ENCODE assay signal across 9 mouse cellular contexts in the genomic region with DNA sequence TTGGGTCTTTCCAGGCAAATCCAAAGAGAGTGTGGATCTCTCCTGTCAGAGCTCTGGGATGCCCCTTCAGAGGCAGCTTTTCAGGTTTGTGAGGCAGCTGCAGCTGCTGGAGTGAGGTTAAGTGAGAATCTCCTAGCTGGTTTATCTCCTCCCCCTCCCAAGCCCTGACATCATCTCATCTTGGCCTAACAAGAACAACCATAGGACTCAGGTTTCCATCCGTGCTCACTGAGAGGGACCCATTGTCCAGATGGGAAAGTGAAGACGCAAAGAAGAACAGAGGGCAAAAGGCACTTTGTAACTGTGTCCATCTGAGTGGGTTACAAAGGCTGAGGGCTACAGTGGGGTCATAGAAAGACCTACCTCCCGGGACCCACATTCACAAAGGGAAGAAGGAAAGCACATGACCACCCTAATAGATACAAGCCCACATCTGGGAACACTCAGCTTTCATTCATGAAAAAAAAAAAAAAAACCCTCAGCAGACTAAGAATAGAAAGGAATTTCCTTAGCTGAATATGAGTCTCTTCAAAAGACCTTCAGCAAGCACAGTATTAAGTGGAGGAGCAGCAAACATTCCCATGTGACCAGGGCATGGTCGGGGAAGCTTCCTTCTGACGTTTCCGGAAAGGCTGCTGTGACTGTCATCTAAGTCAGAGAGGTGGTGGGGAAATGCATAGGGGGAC. TPM values are rescaled to one million over a fixed set of nuclear protein-coding genes. Genes with fewer than 3 reads are reported as not detected.
A peak's percentile ranks its signal among the peaks of the same experiment; 100 is the strongest.
DNase-seq lines count a peak whose midpoint lies in the region; ATAC-seq lines count a peak whose summit lies in the region.
"Had no signal": no experiment of that assay in that cellular context is flagged by ENCODE, and none has a peak within 500 bp of the region (broad histone marks: within the 10 kb centered on the region; RNA-seq: fewer than 3 reads in every experiment).

No protein-coding gene starts in this region.

- intact Hi-C loops in heart, postnatal 36 days (cut with DNase I): no loop called here

- H3K27ac ChIP-seq in embryonic facial prominence, embryonic 13.5 days: peak overlapping the region; percentile 85
- H3K27ac ChIP-seq: liver, embryonic 15.5 days had no signal

- H3K4me1 ChIP-seq in embryonic facial prominence, embryonic 13.5 days: peaks cover 23% of the 10 kb centered on the region
- H3K4me1 ChIP-seq: liver, embryonic 15.5 days had no signal

- H3K4me3 ChIP-seq in embryonic facial prominence, embryonic 13.5 days: no peak overlapping the region
- H3K4me3 ChIP-seq: liver, embryonic 15.5 days had no signal

- no peaks in the 10 kb centered on the region for H3K27me3 ChIP-seq in embryonic facial prominence, embryonic 13.5 days
- H3K27me3 ChIP-seq: liver, embryonic 15.5 days had no signal

- H3K9me3 ChIP-seq in embryonic facial prominence, embryonic 13.5 days: no peaks in the 10 kb centered on the region
- H3K9me3 ChIP-seq: liver, embryonic 15.5 days had no signal

- H3K9ac ChIP-seq in embryonic facial prominence, embryonic 13.5 days: no peak overlapping the region
- H3K9ac ChIP-seq: liver, embryonic 15.5 days had no signal

- peak overlapping the region; percentile 18; the same call in 1 of the 2 replicates for H3K4me2 ChIP-seq in embryonic facial prominence, embryonic 13.5 days
- H3K4me2 ChIP-seq: liver, embryonic 15.5 days had no signal

- ATAC-seq in embryonic facial prominence, embryonic 13.5 days (ENCODE audit: insufficient number of reproducible peaks, insufficient read depth, low FRiP score, low TSS enrichment, low read depth): no peak
- ATAC-seq in CD4-positive, CD25-positive, alpha-beta regulatory T cell, adult 4 months: no peak

- WGBS in embryonic facial prominence, embryonic 13.5 days: 13% methylated on average over 6 of the region's 6 CpGs

- peak; percentile 95 for DNase-seq in heart, adult 11 months
- no peak for DNase-seq in heart, postnatal 36 days
- peak; percentile 39 to 46 for DNase-seq in kidney, adult 8-10 months
- peak; percentile 31 for DNase-seq in lung, postnatal 25 days (ENCODE audit: low spot score)
- no peak for DNase-seq in cerebellum, adult 18-20 months
- DNase-seq in layer of hippocampus, adult 18-20 months (ENCODE audit: low spot score in 2 of 2): no peak

- no peaks in the 10 kb centered on the region for H3K36me3 ChIP-seq in embryonic facial prominence, embryonic 13.5 days
- H3K36me3 ChIP-seq: liver, embryonic 15.5 days had no signal

RNA-seq across cellular contexts. Expression of a gene that starts 44.9 kb away (rescaled TPM):
- under 1 TPM; 0.33 to 0.68 TPM for total RNA-seq in heart, postnatal 36 days (2021)
- 42.6 and 46.0 TPM in 2 replicates for polyA plus RNA-seq in embryonic facial prominence, embryonic 13.5 days (2015; fragmentation: Nextera tagmentation; extraction: Ambion mirVana)
- polyA plus RNA-seq in CD4-positive, CD25-positive, alpha-beta regulatory T cell, adult 4 months (2017; shearing (Covaris generic)): 1 to 10 TPM; 1.2 to 2.0 TPM
- total RNA-seq in layer of hippocampus, adult 18-20 months (2021): under 1 TPM; 0.48 to 0.87 TPM

RNA-seq across cellular contexts. Expression of a gene that starts 45.0 kb away (rescaled TPM):
- total RNA-seq in heart, postnatal 36 days (2021): 10 to 100 TPM; 20.6 to 23.6 TPM
- polyA plus RNA-seq in embryonic facial prominence, embryonic 13.5 days (2015; fragmentation: Nextera tagmentation; extraction: Ambion mirVana): 63.5 and 68.6 TPM in 2 replicates
- polyA plus RNA-seq in CD4-positive, CD25-positive, alpha-beta regulatory T cell, adult 4 months (2017; shearing (Covaris generic)): 10 to 100 TPM; 61.9 to 72.2 TPM
- total RNA-seq in layer of hippocampus, adult 18-20 months (2021): 100 to 1,000 TPM in 1 of 2 experiments, 10 to 100 TPM in 1; 99.3 to 106 TPM

RNA-seq across cellular contexts. Expression of a gene that starts 45.2 kb away (rescaled TPM):
- total RNA-seq in heart, postnatal 36 days (2021): under 1 TPM; 0.70 to 0.78 TPM
- polyA plus RNA-seq in embryonic facial prominence, embryonic 13.5 days (2015; fragmentation: Nextera tagmentation; extraction: Ambion mirVana): 40.6 and 44.9 TPM in 2 replicates
- under 1 TPM; 0.14 to 0.38 TPM for polyA plus RNA-seq in CD4-positive, CD25-positive, alpha-beta regulatory T cell, adult 4 months (2017; shearing (Covaris generic))
- 1 to 10 TPM; 7.4 to 8.5 TPM for total RNA-seq in layer of hippocampus, adult 18-20 months (2021)

Comparison
In these comparisons a context has a peak if more than half of its experiments do, and no peak if none do; other contexts are left out.
1. DNase-seq: peak in heart, adult 11 months (single experiment), kidney, adult 8-10 months (2 of 2) and lung, postnatal 25 days (single experiment); none in heart, postnatal 36 days (0 of 2), cerebellum, adult 18-20 months (0 of 2) and layer of hippocampus, adult 18-20 months (0 of 2).
2. RNA of a gene that starts 45.0 kb away (total RNA-seq): 99.3 to 106 TPM in layer of hippocampus, adult 18-20 months; 20.6 to 23.6 TPM in heart, postnatal 36 days; every median in the first group is over 4 times any median in the second.
3. RNA of a gene that starts 45.2 kb away (total RNA-seq): 7.4 to 8.5 TPM in layer of hippocampus, adult 18-20 months; 0.70 to 0.78 TPM in heart, postnatal 36 days; every median in the first group is over 4 times any median in the second.